ENCODE assay signal across 8 mouse cellular contexts in the genomic region with DNA sequence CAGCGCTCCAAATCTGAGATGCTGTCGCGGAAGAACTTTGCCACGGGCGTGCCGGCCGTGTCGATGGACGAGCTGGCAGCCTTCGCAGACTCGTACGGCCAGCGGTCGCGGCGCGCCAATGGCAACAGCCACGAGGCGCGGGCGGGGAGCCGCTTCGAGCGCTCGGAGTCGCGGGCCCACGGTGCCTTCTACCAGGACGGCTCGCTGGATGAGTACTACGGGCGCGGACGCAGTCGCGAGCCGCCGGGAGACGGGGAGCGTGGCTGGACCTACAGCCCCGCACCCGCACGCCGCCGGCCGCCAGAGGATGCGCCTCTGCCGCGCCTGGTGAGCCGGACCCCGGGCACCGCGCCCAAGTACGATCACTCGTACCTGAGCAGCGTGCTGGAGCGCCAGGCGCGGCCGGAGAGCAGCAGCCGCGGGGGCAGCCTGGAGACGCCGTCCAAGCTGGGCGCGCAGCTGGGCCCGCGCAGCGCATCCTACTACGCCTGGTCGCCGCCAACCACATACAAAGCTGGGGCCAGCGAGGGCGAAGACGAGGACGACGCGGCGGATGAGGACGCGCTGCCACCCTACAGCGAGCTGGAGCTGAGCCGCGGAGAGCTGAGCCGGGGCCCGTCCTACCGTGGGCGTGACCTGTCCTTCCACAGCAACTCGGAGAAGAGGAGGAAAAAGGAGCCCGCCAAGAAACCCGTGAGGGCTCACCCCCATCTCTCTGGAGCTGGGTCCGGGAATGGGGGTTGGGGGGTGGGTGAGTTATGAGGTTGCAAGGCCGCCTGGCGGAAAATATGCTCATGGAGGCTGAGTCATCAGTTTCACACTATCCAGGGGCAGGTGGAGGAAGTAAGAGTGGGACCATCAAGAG. TPM values are rescaled to one million over a fixed set of nuclear protein-coding genes. Genes with fewer than 3 reads are reported as not detected.
DNase-seq lines count a peak whose midpoint lies in the region; ATAC-seq and TF ChIP-seq lines count a peak whose summit lies in the region.

No protein-coding gene starts in this region.

- H3K9ac ChIP-seq in heart, embryonic 16.5 days (ENCODE audit: low read length): peak overlapping the region; percentile 56; the same call in 1 of the 2 replicates
- peak overlapping the region; percentile 62 for H3K9ac ChIP-seq in limb, embryonic 13.5 days
- peak overlapping the region; percentile 65 for H3K9ac ChIP-seq in midbrain, embryonic 14.5 days (replicated peaks; ENCODE audit: low read length)

- TF ChIP-seq CTCF in cortical plate, adult 2 months (IDR thresholded peaks at IDR 0.05; ENCODE audit: extremely low read depth, insufficient read depth, low read length): no peak

- H3K9me3 ChIP-seq in heart, embryonic 16.5 days (replicated peaks; ENCODE audit: control insufficient read depth, low read length): no peaks in the 10 kb centered on the region
- no peaks in the 10 kb centered on the region for H3K9me3 ChIP-seq in limb, embryonic 13.5 days
- H3K9me3 ChIP-seq in midbrain, embryonic 14.5 days (ENCODE audit: control insufficient read depth, low read length): no peaks in the 10 kb centered on the region

- H3K4me2 ChIP-seq in heart, embryonic 16.5 days (ENCODE audit: low read depth, low read length): peak overlapping the region; percentile 94
- H3K4me2 ChIP-seq in limb, embryonic 13.5 days (replicated peaks): peak overlapping the region; percentile 96
- peak overlapping the region; percentile 86 for H3K4me2 ChIP-seq in midbrain, embryonic 14.5 days (ENCODE audit: low read length)

- peaks cover 36% of the 10 kb centered on the region for H3K27me3 ChIP-seq in heart, embryonic 16.5 days (ENCODE audit: control insufficient read depth, insufficient read depth, low read length)
- peaks cover 53% of the 10 kb centered on the region for H3K27me3 ChIP-seq in limb, embryonic 13.5 days
- no peaks in the 10 kb centered on the region for H3K27me3 ChIP-seq in midbrain, embryonic 14.5 days (ENCODE audit: control insufficient read depth, insufficient read depth, low read length)

- DNase-seq in left cerebral cortex, postnatal 4 days: peak; percentile 48
- no peak for DNase-seq in left cerebral cortex, postnatal 36 days (ENCODE audit: low spot score in 2 of 2)
- peak; percentile 79 for DNase-seq in midbrain, embryonic 14.5 days
- DNase-seq in yolk sac, embryonic 10.5 days (ENCODE audit: low spot score): peak; percentile 16
- DNase-seq in frontal cortex, adult 2 months (ENCODE audit: extremely low spot score in 1 of 2, low spot score in 1 of 2): no peak

- H3K36me3 ChIP-seq in heart, embryonic 16.5 days (ENCODE audit: control insufficient read depth, insufficient read depth): no peaks in the 10 kb centered on the region
- no peaks in the 10 kb centered on the region for H3K36me3 ChIP-seq in limb, embryonic 13.5 days
- H3K36me3 ChIP-seq in midbrain, embryonic 14.5 days (ENCODE audit: control insufficient read depth, insufficient read depth, low read length): no peaks in the 10 kb centered on the region

- peak overlapping the region; percentile 61; the same call in 1 of the 2 replicates for H3K27ac ChIP-seq in cortical plate, adult 2 months (ENCODE audit: insufficient read depth, low read length)
- H3K27ac ChIP-seq in heart, embryonic 16.5 days (ENCODE audit: low read length): no peak overlapping the region
- no peak overlapping the region for H3K27ac ChIP-seq in limb, embryonic 13.5 days
- H3K27ac ChIP-seq in midbrain, embryonic 14.5 days (replicated peaks; ENCODE audit: low read depth, low read length): peak overlapping the region; percentile 67

- peak overlapping the region; percentile 27 for H3K4me3 ChIP-seq in cortical plate, adult 2 months (ENCODE audit: insufficient read depth, low read length)
- peak overlapping the region; percentile 57 for H3K4me3 ChIP-seq in heart, embryonic 16.5 days (ENCODE audit: low read length)
- H3K4me3 ChIP-seq in limb, embryonic 13.5 days: peak overlapping the region; percentile 58
- H3K4me3 ChIP-seq in midbrain, embryonic 14.5 days (replicated peaks; ENCODE audit: low read depth, low read length): peak overlapping the region; percentile 51

- no peak for TF ChIP-seq POLR2A in cortical plate, adult 2 months (IDR thresholded peaks at IDR 0.05; ENCODE audit: extremely low read depth, insufficient read depth, low read length)

- peak; percentile 52 for ATAC-seq in heart, embryonic 16.5 days (replicated peaks; ENCODE audit: extremely low read depth, insufficient read depth, low FRiP score)
- peak; percentile 75 for ATAC-seq in limb, embryonic 13.5 days (ENCODE audit: low FRiP score, low read depth)
- peak; percentile 80 for ATAC-seq in midbrain, embryonic 14.5 days (ENCODE audit: low FRiP score, low TSS enrichment)

- intact Hi-C loops in left cerebral cortex, postnatal 4 days (cut with DNase I): no loop called here
- intact Hi-C loops in left cerebral cortex, postnatal 36 days (cut with DNase I): no loop called here

- under 1% methylated on average over 94 of the region's 94 CpGs for WGBS in heart, embryonic 16.5 days
- under 1% methylated on average over 92 of the region's 94 CpGs for WGBS in limb, embryonic 13.5 days
- WGBS in midbrain, embryonic 14.5 days: 3% methylated on average over 94 of the region's 94 CpGs

- H3K4me1 ChIP-seq in cortical plate, adult 2 months (ENCODE audit: control insufficient read depth, insufficient read depth, low read length): peaks cover 13% of the 10 kb centered on the region
- H3K4me1 ChIP-seq in heart, embryonic 16.5 days (ENCODE audit: control insufficient read depth, insufficient read depth, low read length): 0 out of 2 replicates have a peak, but pooled peaks cover 3% of the 10 kb centered on the region
- H3K4me1 ChIP-seq in limb, embryonic 13.5 days: peaks cover 12% of the 10 kb centered on the region
- H3K4me1 ChIP-seq in midbrain, embryonic 14.5 days (ENCODE audit: control insufficient read depth, insufficient read depth, low read length): peaks cover 6% of the 10 kb centered on the region; the same call in 1 of the 2 replicates

RNA-seq across cellular contexts. Expression of a gene that starts 55.1 kb away (rescaled TPM):
- total RNA-seq in left cerebral cortex, postnatal 4 days (2021): 10 to 100 TPM; 40.6 to 44.8 TPM
- total RNA-seq in left cerebral cortex, postnatal 36 days (2021): 100 to 1,000 TPM; 104 to 110 TPM
- 27.8 and 28.9 TPM in 2 replicates for polyA plus RNA-seq in cortical plate, adult 2 months (2012; rRNA removed)
- 0.71 and 0.74 TPM in 2 replicates for polyA plus RNA-seq in heart, embryonic 16.5 days (2015; fragmentation: Nextera tagmentation; extraction: Ambion mirVana)
- 0.11 and 0.14 TPM in 2 replicates for polyA plus RNA-seq in limb, embryonic 13.5 days (2015; fragmentation: Nextera tagmentation; extraction: Ambion mirVana)
- 3.7 and 4.1 TPM in 2 replicates for polyA plus RNA-seq in midbrain, embryonic 14.5 days (2014; fragmentation: Nextera tagmentation; extraction: Ambion mirVana)
- 35.0 and 37.6 TPM in 2 replicates for polyA plus RNA-seq in frontal cortex, adult 2 months (2012; rRNA removed)

Comparison
In these comparisons a context has a peak if more than half of its experiments do, and no peak if none do; other contexts are left out.
1. DNase-seq: peak in left cerebral cortex, postnatal 4 days (single experiment), midbrain, embryonic 14.5 days (single experiment) and yolk sac, embryonic 10.5 days (single experiment); none in left cerebral cortex, postnatal 36 days (0 of 2) and frontal cortex, adult 2 months (0 of 2).
2. H3K27ac ChIP-seq: peak in cortical plate, adult 2 months (single experiment) and midbrain, embryonic 14.5 days (single experiment); none in heart, embryonic 16.5 days (single experiment) and limb, embryonic 13.5 days (single experiment).
3. Peak in every context shown above with its lines, with median percentiles within 50 percentile points of each other: H3K4me3 ChIP-seq, ATAC-seq, H3K4me2 ChIP-seq and H3K9ac ChIP-seq.